Comparison of ENCODE assay signal across 8 mouse cellular contexts in the genomic region with DNA sequence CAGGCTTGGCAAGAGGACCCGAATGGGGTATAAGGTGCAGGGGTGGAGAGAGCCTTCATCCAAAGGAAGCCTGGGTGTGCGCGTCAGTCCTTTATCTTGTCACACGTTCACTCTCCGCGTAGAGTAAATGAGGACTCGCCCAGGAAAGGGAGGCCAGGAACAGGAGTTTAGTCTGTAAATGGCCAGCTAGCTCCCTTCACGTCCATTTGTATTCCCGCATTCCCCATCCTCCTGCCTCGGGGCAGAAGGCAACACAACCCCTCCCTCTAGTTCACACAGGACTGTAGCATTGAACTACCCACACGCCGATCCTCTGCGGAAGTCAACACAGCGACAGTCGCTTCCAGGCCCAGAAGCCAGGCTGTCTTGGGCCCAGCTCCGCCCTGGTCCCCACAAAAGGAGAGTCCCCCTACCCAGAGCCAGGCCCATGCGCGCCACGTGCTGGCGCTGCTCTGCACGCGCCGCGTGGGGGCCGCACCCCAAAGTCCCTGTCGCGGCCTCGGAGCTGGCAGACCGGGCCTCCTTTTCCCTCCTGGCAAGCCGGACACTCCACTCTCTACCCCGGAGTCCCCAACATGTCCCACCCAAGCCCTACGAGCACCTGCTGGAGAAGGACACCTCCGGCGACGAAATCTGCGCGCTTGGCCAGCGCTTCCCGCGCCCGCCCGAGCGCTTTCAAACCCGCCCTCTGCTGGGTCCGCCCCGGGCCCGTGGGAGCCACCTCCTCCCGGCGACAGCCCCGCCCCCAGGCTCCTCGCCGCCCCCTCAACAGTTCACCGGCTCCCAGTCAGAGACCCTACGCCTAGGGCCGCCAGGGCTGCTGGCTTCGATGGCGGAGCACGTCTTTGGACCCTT. TPM values are rescaled to one million over a fixed set of nuclear protein-coding genes. Genes with fewer than 3 reads are reported as not detected.
A peak's percentile ranks its signal among the peaks of the same experiment; 100 is the strongest.
DNase-seq lines count a peak whose midpoint lies in the region; ATAC-seq and TF ChIP-seq lines count a peak whose summit lies in the region.

No protein-coding gene starts in this region.

- H3K4me1 ChIP-seq in forebrain, postnatal 0 days (ENCODE audit: insufficient read depth), result peaks cover 28% of the 10 kb centered on the region
- H3K4me1 ChIP-seq in hindbrain, embryonic 12.5 days, result peaks cover 59% of the 10 kb centered on the region
- peaks cover 81% of the 10 kb centered on the region for H3K4me1 ChIP-seq in limb, embryonic 15.5 days
- H3K4me1 ChIP-seq in midbrain, embryonic 14.5 days (ENCODE audit: control insufficient read depth, insufficient read depth, low read length), result peaks cover 23% of the 10 kb centered on the region

- intact Hi-C loops in left cerebral cortex, postnatal 36 days (cut with DNase I), result no loop called here

- no peaks in the 10 kb centered on the region for H3K36me3 ChIP-seq in forebrain, postnatal 0 days (ENCODE audit: insufficient read depth)
- no peaks in the 10 kb centered on the region for H3K36me3 ChIP-seq in hindbrain, embryonic 12.5 days
- peaks cover 2% of the 10 kb centered on the region; the same call in 1 of the 2 replicates for H3K36me3 ChIP-seq in limb, embryonic 15.5 days
- H3K36me3 ChIP-seq in midbrain, embryonic 14.5 days (ENCODE audit: control insufficient read depth, insufficient read depth, low read length), result no peaks in the 10 kb centered on the region
- H3K36me3 ChIP-seq in splenic B cell, adult 2 months (ENCODE audit: control insufficient read depth, insufficient read depth, low read length, poor library complexity, severe bottlenecking), result no peaks in the 10 kb centered on the region

- no peaks in the 10 kb centered on the region for H3K27me3 ChIP-seq in forebrain, postnatal 0 days (ENCODE audit: insufficient read depth, low read length)
- H3K27me3 ChIP-seq in hindbrain, embryonic 12.5 days, result peaks cover 33% of the 10 kb centered on the region
- H3K27me3 ChIP-seq in limb, embryonic 15.5 days, result peaks cover 6% of the 10 kb centered on the region
- H3K27me3 ChIP-seq in midbrain, embryonic 14.5 days (ENCODE audit: control insufficient read depth, insufficient read depth, low read length), result peaks cover 12% of the 10 kb centered on the region
- no peaks in the 10 kb centered on the region for H3K27me3 ChIP-seq in splenic B cell, adult 2 months (ENCODE audit: control insufficient read depth, insufficient read depth, low read length, poor library complexity, severe bottlenecking)

- no peak; the same call in 1 of the 2 replicates for TF ChIP-seq CTCF in forebrain, postnatal 0 days (IDR thresholded peaks at IDR 0.05; ENCODE audit: low read depth)

- H3K4me3 ChIP-seq in forebrain, postnatal 0 days (ENCODE audit: low read depth, low read length), result peak overlapping the region; percentile 47
- peak overlapping the region; percentile 48 for H3K4me3 ChIP-seq in hindbrain, embryonic 12.5 days
- H3K4me3 ChIP-seq in limb, embryonic 15.5 days, result peak overlapping the region; percentile 57
- peak overlapping the region; percentile 40 for H3K4me3 ChIP-seq in midbrain, embryonic 14.5 days (replicated peaks; ENCODE audit: low read depth, low read length)

- 2% methylated on average over 58 of the region's 58 CpGs for WGBS in forebrain, postnatal 0 days
- WGBS in hindbrain, embryonic 12.5 days, result 2% methylated on average over 58 of the region's 58 CpGs
- 2% methylated on average over 58 of the region's 58 CpGs for WGBS in limb, embryonic 15.5 days
- WGBS in midbrain, embryonic 14.5 days, result 1% methylated on average over 58 of the region's 58 CpGs

- DNase-seq in left cerebral cortex, postnatal 36 days (ENCODE audit: low spot score in 2 of 2), result peak; percentile 48 to 51
- no peak for DNase-seq in left cerebral cortex, adult 11 months (ENCODE audit: low spot score)
- DNase-seq in cerebellum, adult 9-10 months, result peak; percentile 76
- peak; percentile 76 for DNase-seq in forebrain, postnatal 0 days
- peak; percentile 73 for DNase-seq in midbrain, embryonic 14.5 days
- DNase-seq in splenic B cell, adult 2 months (ENCODE audit: low read depth, low spot score), result peak; percentile 64

- H3K9me3 ChIP-seq in forebrain, postnatal 0 days (ENCODE audit: low read length), result no peaks in the 10 kb centered on the region
- H3K9me3 ChIP-seq in hindbrain, embryonic 12.5 days (replicated peaks), result no peaks in the 10 kb centered on the region
- no peaks in the 10 kb centered on the region for H3K9me3 ChIP-seq in limb, embryonic 15.5 days
- H3K9me3 ChIP-seq in midbrain, embryonic 14.5 days (ENCODE audit: control insufficient read depth, low read length), result no peaks in the 10 kb centered on the region

- H3K9ac ChIP-seq in forebrain, postnatal 0 days, result peak overlapping the region; percentile 63
- H3K9ac ChIP-seq in hindbrain, embryonic 12.5 days, result peak overlapping the region; percentile 69
- H3K9ac ChIP-seq in limb, embryonic 15.5 days, result peak overlapping the region; percentile 39
- H3K9ac ChIP-seq in midbrain, embryonic 14.5 days (replicated peaks; ENCODE audit: low read length), result peak overlapping the region; percentile 56

- ATAC-seq in forebrain, postnatal 0 days, result peak; percentile 73
- ATAC-seq in hindbrain, embryonic 12.5 days (ENCODE audit: low FRiP score), result peak; percentile 53
- peak; percentile 67 for ATAC-seq in limb, embryonic 15.5 days (ENCODE audit: insufficient number of reproducible peaks, low FRiP score, low TSS enrichment, low read depth)
- peak; percentile 53; the same call in 1 of the 2 replicates for ATAC-seq in midbrain, embryonic 14.5 days (ENCODE audit: low FRiP score, low TSS enrichment)

- H3K4me2 ChIP-seq in forebrain, postnatal 0 days (ENCODE audit: low read depth), result peak overlapping the region; percentile 89
- H3K4me2 ChIP-seq in hindbrain, embryonic 12.5 days (replicated peaks), result peak overlapping the region; percentile 86
- peak overlapping the region; percentile 98 for H3K4me2 ChIP-seq in limb, embryonic 15.5 days
- H3K4me2 ChIP-seq in midbrain, embryonic 14.5 days (ENCODE audit: low read length), result peak overlapping the region; percentile 89

- peak overlapping the region; percentile 31 for H3K27ac ChIP-seq in forebrain, postnatal 0 days (ENCODE audit: low read depth, low read length)
- no peak overlapping the region; the same call in 1 of the 2 replicates for H3K27ac ChIP-seq in hindbrain, embryonic 12.5 days
- H3K27ac ChIP-seq in limb, embryonic 15.5 days, result peak overlapping the region; percentile 84
- 0 out of 2 replicates have a peak overlapping the region, but pooled peaks have one; percentile 26 for H3K27ac ChIP-seq in midbrain, embryonic 14.5 days (replicated peaks; ENCODE audit: low read depth, low read length)

RNA-seq across cellular contexts. Expression of gene Slc29a1, which starts 4.3 kb away (rescaled TPM):
- total RNA-seq in left cerebral cortex, postnatal 36 days (2021), result 10 to 100 TPM; 17.1 to 23.2 TPM
- 68.3 and 84.5 TPM in 2 replicates for total RNA-seq in forebrain, postnatal 0 days (2014; rRNA removed)
- 76.2 and 84.4 TPM in 2 replicates for polyA plus RNA-seq in forebrain, postnatal 0 days (2015; fragmentation: Nextera tagmentation; extraction: Ambion mirVana)
- polyA plus RNA-seq in hindbrain, embryonic 12.5 days (2016; fragmentation: Nextera tagmentation; extraction: Ambion mirVana), result 44.4 and 47.2 TPM in 2 replicates
- 120 and 140 TPM in 2 replicates for polyA plus RNA-seq in limb, embryonic 15.5 days (2015; fragmentation: Nextera tagmentation; extraction: Ambion mirVana)
- 21.2 and 33.2 TPM in 2 replicates for polyA plus RNA-seq in midbrain, embryonic 14.5 days (2014; fragmentation: Nextera tagmentation; extraction: Ambion mirVana)

RNA-seq across cellular contexts. Expression of gene Mymx, which starts 6.8 kb away (rescaled TPM):
- total RNA-seq in left cerebral cortex, postnatal 36 days (2021), result not detected
- not detected in 2 replicates for total RNA-seq in forebrain, postnatal 0 days (2014; rRNA removed)
- polyA plus RNA-seq in forebrain, postnatal 0 days (2015; fragmentation: Nextera tagmentation; extraction: Ambion mirVana), result not detected in 2 replicates
- 1.6 and 5.0 TPM in 2 replicates for polyA plus RNA-seq in hindbrain, embryonic 12.5 days (2016; fragmentation: Nextera tagmentation; extraction: Ambion mirVana)
- 22.9 and 39.7 TPM in 2 replicates for polyA plus RNA-seq in limb, embryonic 15.5 days (2015; fragmentation: Nextera tagmentation; extraction: Ambion mirVana)
- not detected in 2 replicates for polyA plus RNA-seq in midbrain, embryonic 14.5 days (2014; fragmentation: Nextera tagmentation; extraction: Ambion mirVana)

RNA-seq across cellular contexts. Expression of gene Hsp90ab1, which starts 22.0 kb away (rescaled TPM):
- 1,000 to 10,000 TPM; 1,413 to 1,526 TPM for total RNA-seq in left cerebral cortex, postnatal 36 days (2021)
- total RNA-seq in forebrain, postnatal 0 days (2014; rRNA removed), result 1,283 and 1,351 TPM in 2 replicates
- polyA plus RNA-seq in forebrain, postnatal 0 days (2015; fragmentation: Nextera tagmentation; extraction: Ambion mirVana), result 1,258 and 1,497 TPM in 2 replicates
- 1,350 and 1,487 TPM in 2 replicates for polyA plus RNA-seq in hindbrain, embryonic 12.5 days (2016; fragmentation: Nextera tagmentation; extraction: Ambion mirVana)
- polyA plus RNA-seq in limb, embryonic 15.5 days (2015; fragmentation: Nextera tagmentation; extraction: Ambion mirVana), result 1,467 and 1,497 TPM in 2 replicates
- 1,248 and 1,388 TPM in 2 replicates for polyA plus RNA-seq in midbrain, embryonic 14.5 days (2014; fragmentation: Nextera tagmentation; extraction: Ambion mirVana)

RNA-seq across cellular contexts. Expression of gene Slc35b2, which starts 31.4 kb away (rescaled TPM):
- 10 to 100 TPM; 24.7 to 33.0 TPM for total RNA-seq in left cerebral cortex, postnatal 36 days (2021)
- total RNA-seq in forebrain, postnatal 0 days (2014; rRNA removed), result 80.9 and 87.0 TPM in 2 replicates
- 83.8 and 89.6 TPM in 2 replicates for polyA plus RNA-seq in forebrain, postnatal 0 days (2015; fragmentation: Nextera tagmentation; extraction: Ambion mirVana)
- polyA plus RNA-seq in hindbrain, embryonic 12.5 days (2016; fragmentation: Nextera tagmentation; extraction: Ambion mirVana), result 90.6 and 92.4 TPM in 2 replicates
- 139 and 142 TPM in 2 replicates for polyA plus RNA-seq in limb, embryonic 15.5 days (2015; fragmentation: Nextera tagmentation; extraction: Ambion mirVana)
- polyA plus RNA-seq in midbrain, embryonic 14.5 days (2014; fragmentation: Nextera tagmentation; extraction: Ambion mirVana), result 73.0 and 77.1 TPM in 2 replicates

RNA-seq across cellular contexts. Expression of gene Nfkbie, which starts 39.6 kb away (rescaled TPM):
- total RNA-seq in left cerebral cortex, postnatal 36 days (2021), result 1 to 10 TPM; 1.7 to 2.7 TPM
- total RNA-seq in forebrain, postnatal 0 days (2014; rRNA removed), result 2.8 and 3.1 TPM in 2 replicates
- 2.2 and 2.7 TPM in 2 replicates for polyA plus RNA-seq in forebrain, postnatal 0 days (2015; fragmentation: Nextera tagmentation; extraction: Ambion mirVana)
- polyA plus RNA-seq in hindbrain, embryonic 12.5 days (2016; fragmentation: Nextera tagmentation; extraction: Ambion mirVana), result 7.0 and 7.7 TPM in 2 replicates
- 5.9 and 6.1 TPM in 2 replicates for polyA plus RNA-seq in limb, embryonic 15.5 days (2015; fragmentation: Nextera tagmentation; extraction: Ambion mirVana)
- polyA plus RNA-seq in midbrain, embryonic 14.5 days (2014; fragmentation: Nextera tagmentation; extraction: Ambion mirVana), result 4.2 and 4.9 TPM in 2 replicates
